Mouse (Mus musculus) fat pad, adult 2 months (tissue): ENCODE data around the gene Ift74.

Experiments used
- DNase-seq: peaks from one replicate; pipeline ENCODE4 v3.0.0-alpha.2; 2011; ENCODE audit warnings: low read depth, low spot score; ENCODE audit errors: extremely low read depth

Gene Ift74

DNA sequence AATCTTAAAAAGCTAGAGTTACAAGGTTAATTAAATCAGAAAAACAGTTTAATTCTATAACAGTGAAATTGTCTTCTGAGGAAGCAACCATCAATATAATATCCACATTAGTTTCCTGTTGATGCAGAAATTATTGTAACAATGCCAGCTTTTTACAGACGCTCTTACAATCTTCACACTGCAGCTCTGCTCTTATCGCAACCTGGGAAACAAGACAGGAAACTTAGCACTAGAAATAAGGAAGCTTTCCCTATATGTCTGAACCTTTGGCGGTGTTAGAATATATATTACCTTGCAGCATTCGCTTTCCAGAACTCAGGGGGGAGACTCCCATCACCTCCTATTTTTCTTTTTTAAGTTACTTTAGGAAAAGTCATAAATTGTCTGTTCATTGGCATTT, 76.8 kb downstream of the Ift74 start:
- DNase-seq = no peak

DNA sequence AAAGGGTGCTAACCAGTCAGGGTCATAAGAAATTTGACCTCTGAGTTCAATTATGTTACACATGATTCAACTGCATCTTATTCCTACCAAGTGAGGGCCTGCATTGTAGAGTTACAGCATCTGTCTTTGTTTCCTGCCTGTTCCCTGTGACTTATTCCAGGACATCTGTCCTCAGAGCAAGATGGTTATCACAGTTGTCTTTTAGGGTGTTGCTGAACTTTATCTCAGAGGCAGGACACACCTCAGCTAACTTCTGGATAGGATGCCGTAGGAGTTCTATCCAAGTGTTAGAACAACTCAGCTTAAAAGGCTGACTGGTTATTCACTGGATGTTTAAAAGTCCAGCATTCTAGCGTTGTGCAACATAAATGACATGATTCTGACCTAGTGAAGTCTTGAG, 77.9 kb downstream of the Ift74 start:
- no peak for DNase-seq

DNA sequence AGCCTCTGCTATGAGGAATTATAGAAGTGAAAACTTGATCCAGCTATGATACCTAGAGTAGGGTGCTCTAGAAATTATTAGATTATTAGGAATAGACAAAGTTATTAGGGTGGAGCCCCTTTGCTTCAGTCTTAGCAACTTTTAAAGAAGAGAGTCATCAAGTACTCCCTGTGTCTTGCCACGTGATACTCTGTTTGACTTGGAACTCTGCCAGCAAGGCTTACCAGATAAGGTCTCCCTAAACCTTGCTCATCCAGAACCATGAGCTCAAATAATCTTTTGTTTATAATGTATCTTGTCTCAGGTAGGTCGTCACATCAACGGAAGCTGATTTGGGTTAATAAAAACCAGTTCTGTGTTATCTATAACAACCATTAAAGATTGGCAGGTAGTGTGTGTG, 82.1 kb downstream of the Ift74 start:
- no peak for DNase-seq

DNA sequence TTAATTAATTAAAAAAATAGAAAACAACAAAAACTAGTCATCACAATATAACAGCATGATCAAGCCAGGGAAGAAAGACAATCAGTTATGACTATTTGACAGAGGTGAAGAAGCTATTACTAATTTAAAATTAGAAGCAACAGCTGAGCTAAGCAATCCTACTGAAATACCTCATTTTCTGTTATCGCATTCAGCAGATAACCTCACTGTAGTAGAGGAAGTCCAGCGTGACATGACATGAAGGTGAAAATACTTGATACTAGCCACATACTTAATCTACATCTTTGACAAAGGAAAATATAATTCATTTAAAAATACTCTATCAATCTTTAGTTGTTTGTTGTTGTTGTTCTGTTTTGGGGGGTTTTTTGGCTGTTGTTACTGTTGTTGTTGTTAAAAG, 96.7 kb downstream of the Ift74 start:
- DNase-seq = no peak

DNA sequence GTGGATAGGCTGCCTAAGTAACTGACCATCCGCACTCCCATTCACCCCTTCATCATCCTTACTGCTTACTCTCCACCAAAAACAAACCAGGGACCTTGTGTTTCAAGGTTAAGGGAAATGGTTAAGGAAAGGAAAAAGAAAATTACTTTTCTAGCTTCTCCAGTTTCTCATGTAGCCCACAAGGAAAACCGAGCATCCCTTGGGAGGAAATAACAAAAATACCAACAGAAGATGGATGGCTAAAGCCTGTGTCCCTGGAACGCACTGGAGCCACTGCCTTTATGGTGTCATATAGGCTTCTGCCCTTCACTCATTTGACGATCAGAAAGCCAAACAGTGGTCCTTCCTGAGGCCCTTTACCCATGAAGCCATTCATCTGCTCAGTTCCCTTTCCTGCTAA, 97.1 kb downstream of the Ift74 start:
- DNase-seq = no peak

DNA sequence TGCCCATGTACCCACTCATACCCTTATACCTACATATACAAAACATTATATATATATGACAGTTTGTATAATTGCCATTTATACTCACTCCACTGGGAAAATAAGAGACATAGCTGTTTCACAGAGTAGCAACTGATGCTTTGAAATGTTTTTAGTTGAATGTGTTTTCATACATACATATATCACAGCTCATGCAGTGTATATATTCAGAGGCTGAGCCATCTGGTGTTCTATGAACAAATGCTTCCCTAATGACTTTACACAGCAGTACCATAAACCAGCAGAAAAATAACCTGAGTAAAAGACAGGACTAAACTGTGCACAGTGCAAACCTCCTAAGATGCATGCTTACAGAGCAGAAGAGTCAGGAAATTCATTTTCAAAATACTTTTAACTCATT, 99.5 kb downstream of the Ift74 start:
- DNase-seq = no peak

DNA sequence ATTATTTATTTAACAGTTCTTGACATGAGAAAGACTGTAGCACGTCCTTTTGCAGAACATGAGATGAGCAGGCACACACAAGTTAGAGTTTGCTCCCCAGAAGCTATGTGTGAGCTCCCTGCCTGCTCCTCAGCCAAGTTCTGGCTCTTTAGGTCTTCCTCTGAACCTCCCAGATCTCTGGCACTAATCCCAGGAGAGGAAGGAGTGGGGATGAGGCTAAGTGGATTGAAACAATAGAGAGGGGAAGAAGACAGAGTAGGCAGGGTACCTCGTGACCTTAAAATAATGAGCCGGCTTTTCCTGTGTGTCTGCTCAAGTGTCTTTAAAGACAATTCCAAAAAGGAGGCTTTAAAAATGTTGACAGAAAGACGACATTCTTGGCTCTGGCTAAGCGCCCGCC, 100.9 kb downstream of the Ift74 start:
- peak; percentile 43 for DNase-seq

DNA sequence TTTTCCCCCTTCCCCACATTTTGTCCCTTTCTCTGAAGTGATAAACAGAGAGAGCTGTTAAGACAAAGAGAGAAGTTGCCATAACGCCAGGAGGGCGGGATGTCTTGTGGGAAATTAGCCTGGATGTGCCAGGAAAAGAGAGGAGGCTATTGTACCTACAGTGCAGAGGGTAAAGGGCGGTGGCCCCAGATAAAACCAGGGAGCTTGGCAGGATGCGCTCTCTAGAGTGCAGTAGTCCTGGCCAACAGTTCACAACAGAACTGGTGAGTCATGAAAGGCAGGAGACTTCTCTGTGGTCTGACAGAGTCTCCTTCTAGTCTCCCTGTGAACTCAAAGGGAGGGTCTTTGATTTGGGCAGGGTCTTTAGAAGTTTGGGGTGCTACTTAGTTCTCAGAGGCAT, 111.5 kb downstream of the Ift74 start:
- no peak for DNase-seq

DNA sequence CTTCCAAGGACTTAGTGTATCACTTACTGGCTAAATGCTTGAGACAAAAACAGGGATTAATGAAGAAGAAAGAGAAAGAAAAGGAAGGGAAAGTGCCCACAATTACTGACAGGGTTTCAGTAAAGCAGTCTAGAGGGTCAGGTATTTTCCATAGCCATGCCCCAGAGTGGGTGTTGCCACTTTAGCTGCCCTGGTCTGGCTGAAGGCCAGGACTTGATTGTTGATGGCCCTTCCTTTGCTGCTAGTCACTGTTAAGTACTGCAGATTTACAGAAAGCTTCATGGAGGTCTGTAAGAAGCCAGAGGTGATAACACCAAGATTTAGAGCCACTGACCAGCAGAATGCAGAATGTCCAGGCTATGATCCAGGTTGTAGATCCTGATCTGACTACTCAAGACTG, 118.4 kb downstream of the Ift74 start:
- DNase-seq = no peak

DNA sequence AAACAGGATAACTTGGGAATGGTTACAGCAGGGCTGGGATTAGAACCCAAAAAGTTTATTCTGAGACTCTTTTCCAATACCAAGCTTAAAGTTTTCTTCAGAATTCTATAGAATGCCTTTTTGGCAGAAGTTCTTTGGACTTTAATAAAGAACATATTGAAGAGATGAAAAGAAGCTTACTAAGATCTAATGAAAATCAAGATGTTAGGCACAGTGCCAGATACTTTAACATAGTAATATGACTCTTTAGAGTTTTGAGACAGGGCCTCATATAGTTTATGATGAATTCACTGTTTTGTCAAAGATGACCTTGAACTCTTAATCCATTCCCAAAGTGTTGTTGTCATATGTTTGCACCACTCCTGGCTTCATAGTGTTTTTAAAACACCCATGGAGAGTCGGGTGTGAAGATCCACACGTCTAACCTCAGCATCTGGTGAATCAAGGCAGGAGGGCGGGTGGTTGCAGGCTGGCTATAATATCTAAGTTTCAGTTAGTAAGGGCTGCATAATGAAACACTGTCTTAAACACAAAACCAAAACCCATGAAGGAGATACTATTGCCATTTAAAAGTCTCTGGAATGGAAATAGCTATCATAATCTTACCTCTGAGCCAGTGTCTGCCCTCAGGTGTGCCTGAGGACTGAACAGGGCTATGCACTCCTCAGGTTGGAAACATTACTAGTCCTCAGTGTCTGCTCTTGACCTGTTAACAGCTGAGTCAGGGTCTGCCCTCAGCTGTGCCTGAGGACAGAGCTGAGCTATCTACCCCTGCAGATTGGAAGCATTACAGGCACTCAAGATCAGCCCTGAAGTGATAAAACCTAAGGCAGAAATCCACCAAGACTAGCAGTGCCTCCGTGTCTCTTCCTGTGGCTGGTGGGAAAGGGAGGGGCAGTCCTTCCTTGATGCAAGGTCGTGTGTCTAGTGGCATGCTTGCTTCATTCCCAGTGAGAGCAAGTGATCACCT, 123.3 kb downstream of the Ift74 start:
- no peak for DNase-seq

DNA sequence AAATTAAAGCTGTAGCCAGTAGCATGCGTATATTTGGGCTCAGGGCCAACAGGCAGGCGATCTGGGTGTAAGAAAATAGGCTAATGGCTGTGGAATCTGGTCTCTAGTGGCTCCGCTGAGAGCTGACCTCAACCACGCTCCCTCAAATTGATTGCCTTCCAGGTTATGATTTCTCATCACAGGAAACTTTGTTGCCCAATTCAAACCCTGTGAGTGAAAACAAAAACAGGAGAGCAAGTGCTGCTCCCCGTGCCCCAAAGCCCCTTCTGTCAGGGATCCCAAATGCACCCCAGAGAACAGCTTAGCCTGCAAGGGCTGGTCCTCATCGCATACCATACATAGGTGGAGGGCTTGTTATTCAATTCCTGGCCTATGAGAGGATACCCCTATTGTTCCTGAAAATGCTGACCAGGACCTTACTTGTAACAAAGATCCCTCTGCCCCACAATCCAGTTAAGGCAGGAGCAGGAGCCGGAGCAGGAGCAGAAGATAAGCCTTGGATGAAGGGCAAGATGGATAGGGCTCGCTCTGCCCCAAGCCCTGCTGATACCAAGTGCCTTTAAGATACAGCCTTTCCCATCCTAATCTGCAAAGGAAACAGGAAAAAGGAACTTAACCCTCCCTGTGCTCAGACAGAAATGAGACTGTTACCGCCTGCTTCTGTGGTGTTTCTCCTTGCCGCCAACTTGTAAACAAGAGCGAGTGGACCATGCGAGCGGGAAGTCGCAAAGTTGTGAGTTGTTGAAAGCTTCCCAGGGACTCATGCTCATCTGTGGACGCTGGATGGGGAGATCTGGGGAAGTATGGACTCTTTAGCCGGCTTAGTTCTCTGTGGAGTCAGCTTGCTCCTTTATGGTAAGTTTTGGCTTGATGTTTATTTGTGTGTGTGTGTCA, 124.8 kb downstream of the Ift74 start, which contains the start of gene Tek:
Gene Tek, plus strand, starts transcription at position 452 of the 894 bp plus-strand sequence.
- no peak for DNase-seq

DNA sequence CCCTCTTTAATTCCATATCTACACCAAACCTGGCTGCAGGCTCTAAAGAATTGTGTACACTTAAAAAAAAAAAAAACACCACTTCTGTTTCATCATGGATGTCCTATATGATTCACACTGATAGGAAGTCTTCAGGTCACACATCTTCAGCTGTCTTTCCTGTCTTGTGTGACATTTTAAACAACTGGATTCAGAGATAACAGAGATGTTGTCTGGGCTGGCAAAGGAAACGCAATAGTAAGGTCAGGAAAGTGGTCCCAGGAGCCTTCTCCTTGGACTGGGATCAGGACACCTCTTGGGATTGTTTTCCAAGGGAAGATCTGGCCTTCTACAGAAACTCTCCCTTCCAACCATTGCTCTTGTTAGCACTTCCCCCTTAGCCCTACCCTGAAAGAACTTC, 127.5 kb downstream of the Ift74 start:
- DNase-seq = no peak
